Mouse (Mus musculus): ENCODE measurements around the gene Atp8b2.

DNA sequence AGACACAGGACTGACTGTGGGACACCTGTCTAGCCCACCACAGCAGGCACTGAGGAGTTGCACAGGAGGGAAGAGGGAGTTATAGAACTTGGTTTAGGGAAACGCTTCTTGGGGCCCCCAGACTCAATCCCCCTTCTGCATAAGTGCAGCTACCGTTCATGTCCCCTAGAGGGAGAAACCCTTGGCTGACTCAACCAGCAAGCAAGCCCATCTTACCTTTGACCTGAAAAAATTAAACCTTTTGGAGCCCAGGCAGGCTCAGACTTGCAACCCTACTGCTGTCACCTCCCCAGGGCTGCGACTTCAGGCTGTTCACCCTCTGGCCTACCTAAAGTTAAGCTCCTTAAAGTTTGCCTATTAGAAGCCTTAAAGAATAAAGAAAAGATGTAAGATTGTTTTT is 45.9 kb downstream of the Atp8b2 start:
- TF ChIP-seq EP300 (IDR thresholded peaks at IDR 0.05) (no peak), CTCF (IDR thresholded peaks at IDR 0.05) (no peak)

Data from lung, postnatal 0 days (tissue).